Mouse (Mus musculus) C2C12 (cell line): Measurements from ENCODE around the gene Rbm18. TPM values are rescaled to one million over a fixed set of nuclear protein-coding genes. Genes with fewer than 3 reads are reported as not detected.
"Not testable (repeated sequence)": the region's sequence is repeated elsewhere in the genome, so short reads cannot be mapped to it uniquely, and the experiment has no call there.

Source experiments
- H3K27me3 ChIP-seq: one replicate; pipeline ENCODE4 v1.6.1; 2011; ENCODE audit not compliant: control insufficient read depth, insufficient read depth, insufficient read length
- H3K36me3 ChIP-seq: one replicate; pipeline ENCODE4 v1.6.1; 2011; ENCODE audit not compliant: control insufficient read depth, insufficient read depth
- H3K4me3 ChIP-seq: one replicate; pipeline ENCODE4 v1.5.1; 2011; ENCODE audit warnings: mild to moderate bottlenecking, control low read depth; ENCODE audit not compliant: poor library complexity, insufficient read depth, severe bottlenecking
- H3K79me2 ChIP-seq: one replicate; pipeline ENCODE4 v1.6.1; 2011; ENCODE audit not compliant: control insufficient read depth, insufficient read depth
- H3K79me3 ChIP-seq: one replicate; pipeline ENCODE4 v1.6.1; 2011; ENCODE audit warnings: low read depth, control low read depth
- H3ac ChIP-seq: one replicate; pipeline ENCODE3; 2011; ENCODE audit warnings: low read depth; ENCODE audit not compliant: control insufficient read depth, insufficient read length
- CEBPB ChIP-seq: IDR thresholded peaks from one replicate; pipeline ENCODE4 v1.6.1; 2011; ENCODE audit warnings: low read depth, mild to moderate bottlenecking, control low read depth, moderate library complexity
- CTCF ChIP-seq: IDR thresholded peaks from one replicate; pipeline ENCODE4 v1.5.1; 2011; ENCODE audit not compliant: control insufficient read depth, insufficient read depth, insufficient read length
- FOSL1 ChIP-seq: IDR thresholded peaks from one replicate; pipeline ENCODE4 v1.8.0; 2011; ENCODE audit warnings: mild to moderate bottlenecking, low read length; ENCODE audit not compliant: poor library complexity, insufficient read depth, severe bottlenecking
- MAX ChIP-seq: IDR thresholded peaks from one replicate; pipeline ENCODE4 v1.6.1; 2011; ENCODE audit warnings: mild to moderate bottlenecking, control low read depth
- MYOD1 ChIP-seq: IDR thresholded peaks from one replicate; pipeline ENCODE4 v1.6.1; 2011; ENCODE audit warnings: low read depth; ENCODE audit not compliant: control insufficient read depth, insufficient read length
- MYOG ChIP-seq: IDR thresholded peaks from one replicate; pipeline ENCODE4 v1.6.1; 2011; ENCODE audit not compliant: control insufficient read depth, insufficient read length; ENCODE audit errors: extremely low read depth
- USF1 ChIP-seq: IDR thresholded peaks from one replicate; pipeline ENCODE4 v1.6.1; 2011; ENCODE audit warnings: low read depth, mild to moderate bottlenecking, control low read depth, moderate library complexity
- polyA plus RNA-seq: library from polyadenylated mRNA; unstranded; fragments of >200 nt; fragmentation: generic; extraction: Trizol; gene quantifications from one replicate; pipeline ENCODE4 v1.2.1, GENCODE M21; 2012; ENCODE audit warnings: missing spikeins

Rbm18 gene
- polyA plus RNA-seq, 1 experiment = 16.0 TPM

- Histone ChIP-seq H3K4me3 (no peak overlapping the region), H3K79me2 (no peaks in the 10 kb centered on the region), H3K79me3 (no peaks in the 10 kb centered on the region), H3ac (no peak overlapping the region), H3K27me3 (no peaks in the 10 kb centered on the region), H3K36me3 (peaks cover 13% of the 10 kb centered on the region)
- TF ChIP-seq MYOG (no peak), MYOD1 (no peak), FOSL1 (no peak), USF1 (no peak), MAX (no peak), CEBPB (no peak), CTCF (no peak)
Observed at GRCm38 (mm10) chr2:36172574-36172973, 36.0 kb upstream of the Rbm18 start.

GRCm38 (mm10) chr2:36172136-36172535 is 35.6 kb upstream of the Rbm18 start:
- peaks cover 8% of the 10 kb centered on the region for H3K36me3 ChIP-seq
- TF ChIP-seq FOSL1 (no peak), MAX (no peak), USF1 (no peak), CEBPB (no peak), MYOG (no peak), CTCF (no peak), MYOD1 (no peak)

GRCm38 (mm10) chr2:36169176-36169575 is 32.6 kb upstream of the Rbm18 start:
- TF ChIP-seq FOSL1 = no peak
- TF ChIP-seq MYOD1 = no peak

More at GRCm38 (mm10) chr2:36172136-36172535, 35.6 kb upstream of the Rbm18 start:
- no peak overlapping the region for H3K4me3 ChIP-seq
- no peaks in the 10 kb centered on the region for H3K79me2 ChIP-seq
- no peaks in the 10 kb centered on the region for H3K27me3 ChIP-seq
- no peaks in the 10 kb centered on the region for H3K79me3 ChIP-seq
- no peak overlapping the region for H3ac ChIP-seq

GRCm38 (mm10) chr2:36167990-36168618 is 31.5 kb upstream of the Rbm18 start:
- TF ChIP-seq MYOD1 (no peak), CEBPB (no peak), MAX (no peak), FOSL1 (no peak), CTCF (no peak), USF1 (no peak), MYOG (no peak)
- Histone ChIP-seq H3K36me3 (no peaks in the 10 kb centered on the region), H3ac (no peak overlapping the region), H3K79me3 (no peaks in the 10 kb centered on the region), H3K27me3 (no peaks in the 10 kb centered on the region), H3K79me2 (no peaks in the 10 kb centered on the region), H3K4me3 (no peak overlapping the region)

More at GRCm38 (mm10) chr2:36169176-36169575, 32.6 kb upstream of the Rbm18 start:
- H3ac ChIP-seq = no peak overlapping the region
- no peaks in the 10 kb centered on the region for H3K79me2 ChIP-seq
- H3K36me3 ChIP-seq = no peaks in the 10 kb centered on the region
- H3K79me3 ChIP-seq = no peaks in the 10 kb centered on the region
- H3K4me3 ChIP-seq = no peak overlapping the region
- no peaks in the 10 kb centered on the region for H3K27me3 ChIP-seq

GRCm38 (mm10) chr2:36159336-36159735 is 22.8 kb upstream of the Rbm18 start:
- H3K27me3 ChIP-seq = no peaks in the 10 kb centered on the region
- no peak overlapping the region for H3K4me3 ChIP-seq
- H3K36me3 ChIP-seq = peaks cover 27% of the 10 kb centered on the region
- H3ac ChIP-seq = no peak overlapping the region
- H3K79me3 ChIP-seq = no peaks in the 10 kb centered on the region
- TF ChIP-seq CEBPB = no peak
- no peak for TF ChIP-seq CTCF
- no peak for TF ChIP-seq FOSL1
- no peaks in the 10 kb centered on the region for H3K79me2 ChIP-seq

- H3ac ChIP-seq = no peak overlapping the region
- H3K79me3 ChIP-seq = no peaks in the 10 kb centered on the region
- no peaks in the 10 kb centered on the region for H3K27me3 ChIP-seq
- no peaks in the 10 kb centered on the region for H3K79me2 ChIP-seq
- TF ChIP-seq MYOD1 (no peak), CEBPB (no peak), FOSL1 (no peak), MAX (no peak), MYOG (no peak), CTCF (no peak), USF1 (no peak)
- H3K4me3 ChIP-seq = no peak overlapping the region
- peaks cover 36% of the 10 kb centered on the region for H3K36me3 ChIP-seq
Observed at GRCm38 (mm10) chr2:36157461-36157860, 20.9 kb upstream of the Rbm18 start.

- H3K36me3 ChIP-seq = peaks cover 39% of the 10 kb centered on the region
- H3K4me3 ChIP-seq, H3K27me3 ChIP-seq, H3K79me3 ChIP-seq, H3ac ChIP-seq, H3K79me2 ChIP-seq: not testable (repeated sequence)
Observed at GRCm38 (mm10) chr2:36152401-36152800, 15.8 kb upstream of the Rbm18 start.
